Mouse (Mus musculus) adrenal gland, postnatal 25 days (tissue): ENCODE measurements around the gene Ech1. TPM values are rescaled to one million over a fixed set of nuclear protein-coding genes. Genes with fewer than 3 reads are reported as not detected.

Experiments used
- DNase-seq: peaks from one replicate; pipeline ENCODE4 v3.0.0; 2021; ENCODE audit warnings: mixed read lengths
- total RNA-seq: library from RNA; stranded (reverse); gene quantifications from 2 replicates; pipeline ENCODE4 v1.2.3, GENCODE M21; 2021

Ech1 gene
- total RNA-seq, 1 experiment from 2014 or later = 445 TPM

GRCm38 (mm10) chr7:28862817-28863499 lies 37.9 kb downstream of the Ech1 start:
- DNase-seq = no peak

DNA sequence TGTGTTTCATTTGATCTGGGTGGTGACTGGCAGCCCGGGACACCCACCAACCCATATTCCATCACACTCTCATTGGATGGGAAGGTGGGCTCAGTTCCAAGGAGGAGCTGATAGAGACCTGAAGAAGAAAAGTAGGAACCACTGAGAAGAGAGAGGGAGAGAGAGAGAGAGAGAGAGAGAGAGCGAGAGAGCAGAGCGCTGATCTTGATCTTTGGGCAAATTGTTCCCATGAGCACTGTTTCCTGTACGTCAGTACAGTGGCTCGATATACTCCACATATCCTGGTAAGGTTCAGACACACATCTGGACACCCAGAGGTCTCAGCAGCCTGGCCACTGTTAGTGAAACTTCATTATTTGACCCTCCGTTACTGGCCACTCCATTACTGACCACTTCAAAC lies 38.5 kb downstream of the Ech1 start, which contains the start of gene Lgals7:
Gene Lgals7 (plus strand): TSS at position 314 of the 400 bp plus-strand sequence.
- DNase-seq = no peak

- DNase-seq = no peak
These were observed 39.3 kb downstream of the Ech1 start for GRCm38 (mm10) chr7:28864288-28864750.

- peak; percentile 87 for DNase-seq
These were observed 40.7 kb downstream of the Ech1 start for GRCm38 (mm10) chr7:28865481-28866300.

DNA sequence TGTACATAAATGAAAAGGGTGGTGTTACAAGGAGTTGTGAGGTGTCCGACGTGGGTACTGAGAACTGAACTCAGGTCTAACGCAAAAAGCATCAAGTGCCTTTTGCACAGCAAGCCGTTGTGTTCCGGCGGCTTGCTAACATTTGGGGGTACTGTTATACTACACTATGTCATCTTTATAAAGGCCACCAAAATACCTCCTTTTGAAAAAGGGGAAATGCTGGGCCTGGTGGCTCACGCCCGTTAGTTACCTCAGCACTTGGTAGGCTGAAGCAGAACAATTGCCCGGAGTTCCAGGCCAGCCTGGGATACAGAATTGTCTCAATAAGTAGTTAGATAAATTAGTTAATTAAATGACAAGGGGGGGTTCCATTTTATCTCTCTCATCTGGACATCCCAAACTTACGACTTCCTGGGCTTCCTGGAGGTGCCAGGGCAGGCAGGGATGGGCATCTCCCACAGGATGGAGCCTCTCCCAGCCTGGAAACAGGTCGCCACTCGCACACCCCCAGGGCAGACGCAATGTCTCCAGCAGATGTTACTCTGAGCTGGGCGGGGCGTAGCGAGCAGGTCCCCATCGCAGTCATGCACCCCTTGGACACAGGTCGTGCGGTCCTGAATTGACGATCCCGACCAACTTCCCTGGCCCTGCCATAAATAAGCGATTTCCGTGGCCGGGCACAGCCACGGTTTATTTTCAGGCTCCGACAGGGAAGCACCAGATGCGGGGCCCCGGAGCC lies 41.9 kb downstream of the Ech1 start:
- no peak for DNase-seq

GRCm38 (mm10) chr7:28867508-28868340 lies 42.7 kb downstream of the Ech1 start:
- DNase-seq = peak; percentile 78

- no peak for DNase-seq
These were observed 46.1 kb downstream of the Ech1 start for GRCm38 (mm10) chr7:28870901-28871664.

DNA sequence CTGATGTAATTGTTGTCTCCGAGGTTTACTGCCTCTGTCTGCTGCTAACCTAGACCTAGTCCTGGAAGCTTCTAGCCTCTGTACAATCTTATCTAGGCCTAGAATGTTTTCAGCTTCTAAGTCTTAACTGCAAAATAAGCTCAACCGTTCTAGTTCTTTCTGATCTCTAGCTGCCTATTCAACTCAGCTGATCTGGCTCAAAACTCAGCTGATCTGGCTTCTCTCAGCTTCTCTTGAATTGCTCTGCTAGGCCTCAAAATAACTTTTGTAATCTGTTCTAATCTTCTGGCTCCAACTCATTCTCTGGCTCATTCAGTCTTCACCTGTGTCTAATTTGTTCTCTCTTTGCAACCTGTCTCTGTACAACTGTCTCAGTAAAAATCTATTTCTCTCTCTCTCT lies 49.5 kb downstream of the Ech1 start:
- DNase-seq = no peak

GRCm38 (mm10) chr7:28876099-28876498 lies 51.1 kb downstream of the Ech1 start:
- DNase-seq = no peak

- no peak for DNase-seq
These were observed 52.1 kb downstream of the Ech1 start for GRCm38 (mm10) chr7:28877155-28877554.

GRCm38 (mm10) chr7:28877856-28878255 lies 52.8 kb downstream of the Ech1 start:
- DNase-seq = no peak

DNA sequence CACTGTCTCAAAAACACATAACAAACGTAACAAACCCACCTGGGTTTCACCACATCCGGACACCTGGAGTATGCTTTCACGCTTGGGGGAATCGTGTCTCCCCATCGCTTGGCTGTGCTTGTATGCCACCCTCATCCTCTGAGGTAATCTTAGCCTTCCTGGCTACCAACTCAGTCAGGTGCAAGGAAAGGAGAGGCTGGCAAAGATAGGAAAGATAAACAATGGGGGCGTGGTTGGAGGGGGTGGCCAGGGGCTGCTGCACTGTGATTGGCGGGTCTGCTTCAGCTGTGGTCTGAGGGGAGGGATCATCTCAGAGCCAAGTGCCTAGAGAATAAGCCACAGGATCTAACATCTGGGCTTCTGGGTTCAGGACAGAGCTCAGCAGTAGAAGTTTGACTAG lies 54.6 kb downstream of the Ech1 start:
- no peak for DNase-seq

GRCm38 (mm10) chr7:28880554-28880953 lies 55.5 kb downstream of the Ech1 start:
- DNase-seq = no peak

- no peak for DNase-seq
These were observed 56.2 kb downstream of the Ech1 start, which contains the start of gene Capn12 for GRCm38 (mm10) chr7:28881199-28881598. Capn12 (plus strand) TSS chr7:28881422.

Other genes starting within 250 kb of the Ech1 start
- gene Samd4b, start 227.1 kb upstream of the Ech1 start, total RNA-seq = 66.6 and 69.4 TPM in 2 replicates
- gene Pak4, start 227.0 kb upstream of the Ech1 start, total RNA-seq = 32.0 and 35.2 TPM in 2 replicates
- not detected in 2 replicates for gene Acp7, start 193.9 kb upstream of the Ech1 start, total RNA-seq
- 1.3 and 1.9 TPM in 2 replicates for gene Fbxo27, start 132.4 kb upstream of the Ech1 start, total RNA-seq
- 3.9 and 5.3 TPM in 2 replicates for gene Fbxo17, start 108.4 kb upstream of the Ech1 start, total RNA-seq
- 78.8 and 86.5 TPM in 2 replicates for gene Mrps12, start 83.4 kb upstream of the Ech1 start, total RNA-seq
- 15.4 and 22.3 TPM in 2 replicates for gene Sars2, start 83.2 kb upstream of the Ech1 start, total RNA-seq
- not detected in 2 replicates for gene Ccer2, start 69.0 kb upstream of the Ech1 start, total RNA-seq
- 71.4 and 75.2 TPM in 2 replicates for gene Sirt2, start 58.5 kb upstream of the Ech1 start, total RNA-seq
- 36.8 and 42.6 TPM in 2 replicates for gene Nfkbib, start 57.7 kb upstream of the Ech1 start, total RNA-seq
- 2.9 and 3.1 TPM in 2 replicates for gene Rinl, start 36.2 kb upstream of the Ech1 start, total RNA-seq
- gene Hnrnpl, start 16.7 kb upstream of the Ech1 start, total RNA-seq = 423 and 491 TPM in 2 replicates
- gene Lgals4, start 8.6 kb downstream of the Ech1 start, total RNA-seq = 14.4 and 17.6 TPM in 2 replicates
- not detected in 2 replicates for gene Lgals7, start 38.6 kb downstream of the Ech1 start, total RNA-seq
- gene Capn12, start 56.2 kb downstream of the Ech1 start, total RNA-seq = 0.21 TPM in 1 of 2 replicates, not detected in the other
- gene Actn4, start 137.1 kb downstream of the Ech1 start, total RNA-seq = 204 and 206 TPM in 2 replicates
- 222 and 254 TPM in 2 replicates for gene Eif3k, start 156.6 kb downstream of the Ech1 start, total RNA-seq
- 1.1 and 1.4 TPM in 2 replicates for gene Map4k1, start 156.8 kb downstream of the Ech1 start, total RNA-seq